Mouse (Mus musculus) heart, postnatal 0 days (tissue): Measurements from ENCODE around the gene Cryl1. TPM values are rescaled to one million over a fixed set of nuclear protein-coding genes. Genes with fewer than 3 reads are reported as not detected.

Source experiments
- ATAC-seq: fragments of 200-750 bp; cut with Nextera tagmentation; 2 replicates; pipeline ENCODE4 v1.8.0; 2017; ENCODE audit warnings: low read depth, moderate number of reproducible peaks, moderate library complexity; ENCODE audit not compliant: insufficient read depth
- DNase-seq: peaks from one replicate; pipeline ENCODE4 v3.0.0-alpha.2; 2016; ENCODE audit warnings: low spot score
- H3K27ac ChIP-seq: fragments of 300-500 bp; sonication (generic); 2 replicates; pipeline ENCODE4 v1.5.1; 2014; ENCODE audit warnings: low read depth, mild to moderate bottlenecking
- H3K27me3 ChIP-seq: fragments of 300-500 bp; sonication (generic); 2 replicates; pipeline ENCODE4 v1.6.1; 2014; ENCODE audit warnings: low read length, mixed read lengths; ENCODE audit not compliant: control insufficient read depth, insufficient read depth
- H3K36me3 ChIP-seq: fragments of 300-500 bp; sonication (generic); replicated peaks from 2 replicates; pipeline ENCODE4 v1.6.1; 2014; ENCODE audit warnings: low read length, mixed read lengths; ENCODE audit not compliant: control insufficient read depth, insufficient read depth
- H3K4me1 ChIP-seq: fragments of 300-500 bp; sonication (generic); 2 replicates; pipeline ENCODE4 v1.6.1; 2014; ENCODE audit warnings: antibody characterized with exemption; ENCODE audit not compliant: control insufficient read depth, insufficient read depth
- H3K4me2 ChIP-seq: fragments of 300-500 bp; sonication (generic); 2 replicates; pipeline ENCODE4 v1.6.1; 2014; ENCODE audit warnings: low read depth, mild to moderate bottlenecking, low read length, moderate library complexity
- H3K4me3 ChIP-seq: fragments of 300-500 bp; sonication (generic); 2 replicates; pipeline ENCODE4 v1.5.1; 2014; ENCODE audit warnings: low read depth, low read length
- H3K9ac ChIP-seq: fragments of 300-500 bp; sonication (generic); replicated peaks from 2 replicates; pipeline ENCODE4 v1.6.1; 2014; ENCODE audit warnings: low read depth, low read length, mixed read lengths
- H3K9me3 ChIP-seq: fragments of 300-500 bp; sonication (generic); replicated peaks from 2 replicates; pipeline ENCODE4 v1.6.1; 2016; ENCODE audit warnings: low read length; ENCODE audit not compliant: control insufficient read depth
- CTCF ChIP-seq: IDR thresholded peaks from 2 replicates; pipeline ENCODE4 v1.5.1; 2016; ENCODE audit warnings: antibody characterized with exemption, control low read depth, low read depth
- EP300 ChIP-seq: IDR thresholded peaks from 2 replicates; pipeline ENCODE4 v1.6.1; 2016; ENCODE audit warnings: antibody characterized with exemption, low read depth
- WGBS: fragments of 180-500 bp; shearing (Covaris S2); extraction: QIAGEN DNeasy Blood & Tissue Kit; methylation state at CpG from one replicate; pipeline ENCODE4 v1.1.7; 2014; 5-methylcytosine and 5-hydroxymethylcytosine counted together
- polyA plus RNA-seq: library from polyadenylated mRNA; unstranded; fragments of >200 nt; fragmentation: Nextera tagmentation; extraction: Ambion mirVana; gene quantifications from 2 replicates; pipeline ENCODE4 v1.2.1, GENCODE M21; 2015
- total RNA-seq: library from RNA; depleted of rRNA; stranded (reverse); fragments of >200 nt; gene quantifications from 2 replicates; pipeline ENCODE4 v1.2.3, GENCODE M21; 2014; ENCODE audit warnings: low replicate concordance

The Cryl1 gene
- total and polyA plus RNA-seq, 2 experiments from 2014 or later, result 1.6 to 10.5 TPM

DNA sequence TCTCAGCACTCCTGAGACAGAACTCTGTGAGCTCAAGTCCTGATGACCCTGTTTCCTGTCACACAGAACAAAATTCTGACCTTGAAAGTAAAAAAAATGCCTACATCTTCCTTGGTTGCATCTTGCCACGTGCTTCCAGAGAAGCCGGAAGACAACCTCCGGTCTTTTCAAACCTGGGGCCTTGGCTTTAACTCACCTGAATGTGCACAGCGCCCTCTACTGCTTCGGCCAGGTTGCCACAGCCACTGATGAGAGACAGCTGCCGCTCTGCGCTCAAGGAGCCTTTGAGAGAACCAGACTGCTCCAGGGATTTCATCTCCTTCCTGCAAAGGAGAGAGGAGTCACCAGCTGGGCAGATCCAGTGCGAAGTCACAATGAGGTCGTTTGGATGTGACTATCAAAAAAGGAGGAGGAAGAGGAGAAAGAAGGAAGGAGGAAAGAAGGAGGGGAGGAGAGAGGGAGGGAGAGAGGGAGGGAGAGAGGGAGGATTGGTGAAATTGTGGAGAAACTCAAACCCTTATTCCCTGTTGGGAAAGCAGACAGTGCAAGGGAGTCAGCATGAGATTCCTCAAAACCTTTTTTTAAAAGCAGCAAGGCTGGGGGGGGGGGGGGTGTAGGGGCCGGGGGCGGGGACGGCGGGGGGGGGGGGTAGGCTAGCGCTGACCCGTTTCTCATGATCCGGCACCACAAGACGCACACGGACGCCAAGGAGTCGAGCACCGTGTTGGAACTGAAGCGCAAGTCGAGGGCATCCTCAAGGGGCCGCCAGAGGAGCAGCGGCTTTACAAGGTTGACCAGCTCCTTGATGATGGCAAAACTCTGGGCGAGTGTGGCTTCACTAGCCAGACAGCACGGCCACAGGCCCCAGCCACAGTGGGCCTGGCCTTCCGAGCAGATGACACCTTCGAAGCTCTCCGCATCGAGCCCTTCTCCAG lies 35.3 kb downstream of the Cryl1 start:
- peak; percentile 64 for DNase-seq
- H3K4me2 ChIP-seq, result no peak overlapping the region
- H3K36me3 ChIP-seq, result no peaks in the 10 kb centered on the region
- no peak overlapping the region for H3K4me3 ChIP-seq
- H3K9me3 ChIP-seq, result no peaks in the 10 kb centered on the region
- no peak overlapping the region for H3K27ac ChIP-seq
- TF ChIP-seq EP300, result no peak
- peak; percentile 82 for TF ChIP-seq CTCF
- 9% methylated on average over 24 of the region's 31 CpGs for WGBS
- no peaks in the 10 kb centered on the region for H3K4me1 ChIP-seq
- 0 out of 2 replicates have a peak, but pooled peaks cover 4% of the 10 kb centered on the region for H3K27me3 ChIP-seq
- peak; percentile 71 for ATAC-seq
- H3K9ac ChIP-seq, result no peak overlapping the region

DNA sequence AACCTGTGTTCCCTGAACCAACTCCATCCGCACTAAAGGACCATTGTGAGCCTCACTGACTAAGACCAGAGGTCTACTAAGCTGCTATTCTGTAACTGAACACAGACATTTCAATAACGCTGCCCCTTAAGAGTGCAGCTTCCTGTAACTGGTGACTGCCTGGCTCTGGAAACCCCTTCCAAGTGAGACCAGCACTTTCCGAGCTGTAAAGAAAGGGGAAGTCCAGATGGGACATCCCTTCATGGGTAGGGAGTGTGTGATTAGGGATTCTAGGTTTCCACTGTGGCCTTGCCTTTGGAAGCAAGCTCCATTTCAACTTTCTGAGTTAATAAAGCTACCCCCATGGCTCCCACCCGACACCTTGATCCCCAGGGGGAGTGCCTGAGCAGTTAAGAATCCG lies 41.3 kb downstream of the Cryl1 start:
- Histone ChIP-seq H3K4me3 (no peak overlapping the region), H3K9ac (no peak overlapping the region), H3K27ac (no peak overlapping the region), H3K36me3 (no peaks in the 10 kb centered on the region), H3K9me3 (no peaks in the 10 kb centered on the region), H3K4me1 (no peaks in the 10 kb centered on the region), H3K4me2 (no peak overlapping the region), H3K27me3 (0 out of 2 replicates have a peak, but pooled peaks cover under 1% of the 10 kb centered on the region)
- TF ChIP-seq EP300, result no peak
- no peak for TF ChIP-seq CTCF
- WGBS, result 73% methylated on average over 5 of the region's 5 CpGs
- DNase-seq (no peak), ATAC-seq (no peak)

DNA sequence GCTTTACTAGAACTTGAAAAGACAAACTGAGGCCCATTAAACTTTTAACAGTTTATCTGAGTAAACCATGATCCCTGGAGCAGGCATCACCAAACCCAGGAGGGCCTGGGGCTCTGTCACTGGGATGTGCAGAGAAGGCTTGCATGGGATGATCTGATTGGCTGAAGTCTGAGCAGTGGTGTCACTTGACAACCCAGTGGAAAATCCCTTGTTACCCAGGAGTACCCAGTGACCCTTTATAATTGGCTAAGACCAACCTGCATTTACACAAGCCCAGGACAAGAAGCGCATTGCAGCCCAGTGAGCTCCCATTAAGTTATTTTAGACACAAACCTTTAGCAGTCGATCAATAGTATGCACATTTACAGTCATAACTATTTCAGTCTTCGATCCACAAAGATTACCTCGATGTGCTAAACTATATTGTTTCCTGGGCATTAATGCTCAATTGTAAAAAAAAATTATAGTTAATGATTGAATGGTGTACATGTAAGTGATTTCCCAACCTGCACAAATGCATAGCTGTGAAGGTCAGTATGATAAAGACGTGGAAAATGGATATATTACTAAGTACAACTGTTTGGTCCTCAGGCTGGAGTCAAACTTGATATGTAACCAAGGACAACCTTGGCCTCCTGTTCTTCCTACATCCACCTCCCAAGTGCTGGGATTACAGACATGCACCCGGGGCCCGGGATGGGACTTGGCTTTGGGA lies 46.7 kb downstream of the Cryl1 start:
- no peaks in the 10 kb centered on the region for H3K4me1 ChIP-seq
- no peak overlapping the region for H3K4me3 ChIP-seq
- ATAC-seq, result no peak
- no peak overlapping the region for H3K27ac ChIP-seq
- no peaks in the 10 kb centered on the region for H3K36me3 ChIP-seq
- WGBS, result 93% methylated on average over 7 of the region's 7 CpGs
- H3K9ac ChIP-seq, result no peak overlapping the region
- no peak for DNase-seq
- no peaks in the 10 kb centered on the region for H3K9me3 ChIP-seq
- H3K27me3 ChIP-seq, result no peaks in the 10 kb centered on the region
- H3K4me2 ChIP-seq, result no peak overlapping the region
- TF ChIP-seq EP300, result no peak
- no peak for TF ChIP-seq CTCF

DNA sequence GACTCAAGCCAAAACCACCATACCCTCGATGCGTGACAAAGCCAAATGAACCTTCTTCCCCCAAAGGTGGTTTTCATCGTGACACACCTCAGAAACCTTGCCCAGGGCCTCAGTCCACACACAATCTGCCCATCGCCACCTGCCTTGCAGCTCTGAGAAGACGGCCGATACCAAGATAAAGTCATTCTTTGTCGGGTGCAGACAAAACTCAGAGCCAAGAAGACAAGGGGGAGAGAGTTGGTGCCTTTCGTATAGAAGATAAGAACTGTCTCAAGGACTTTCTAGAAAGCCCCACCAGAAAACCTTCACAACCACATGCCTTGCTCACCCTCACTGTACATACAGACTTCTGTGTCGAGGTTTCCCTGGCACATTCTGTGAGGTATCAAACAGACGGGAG lies 48.4 kb downstream of the Cryl1 start:
- H3K27me3 ChIP-seq, result no peaks in the 10 kb centered on the region
- ATAC-seq, result no peak
- no peak overlapping the region for H3K4me3 ChIP-seq
- no peak for DNase-seq
- no peak overlapping the region for H3K4me2 ChIP-seq
- H3K36me3 ChIP-seq, result no peaks in the 10 kb centered on the region
- no peaks in the 10 kb centered on the region for H3K4me1 ChIP-seq
- 55% methylated on average over 10 of the region's 10 CpGs for WGBS
- no peak overlapping the region for H3K9ac ChIP-seq
- no peaks in the 10 kb centered on the region for H3K9me3 ChIP-seq
- no peak for TF ChIP-seq CTCF
- TF ChIP-seq EP300, result no peak
- H3K27ac ChIP-seq, result no peak overlapping the region

DNA sequence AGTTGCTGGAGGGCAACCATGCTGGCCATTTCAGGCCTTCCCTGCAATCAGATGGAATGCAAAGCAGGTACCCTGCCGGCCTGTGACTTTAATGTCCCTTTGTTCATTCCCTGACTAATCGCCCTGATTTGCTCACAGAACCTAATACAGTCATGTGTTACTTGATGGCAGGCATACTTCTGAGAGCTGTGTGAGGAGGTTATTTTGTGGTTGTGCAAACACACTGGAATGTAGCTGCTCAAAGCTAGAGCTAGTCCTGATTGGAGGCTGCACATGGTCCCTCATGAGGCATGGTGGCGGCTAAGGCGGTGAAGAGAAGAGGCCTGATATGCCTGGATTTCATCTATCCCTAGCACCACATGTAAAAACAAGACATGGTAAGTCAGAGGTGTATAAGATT lies 50.2 kb downstream of the Cryl1 start:
- no peak overlapping the region for H3K4me3 ChIP-seq
- no peak for DNase-seq
- ATAC-seq, result no peak
- no peaks in the 10 kb centered on the region for H3K27me3 ChIP-seq
- H3K4me1 ChIP-seq, result peaks cover 11% of the 10 kb centered on the region; the same call in 1 of the 2 replicates
- no peaks in the 10 kb centered on the region for H3K36me3 ChIP-seq
- H3K9me3 ChIP-seq, result no peaks in the 10 kb centered on the region
- H3K4me2 ChIP-seq, result no peak overlapping the region
- H3K9ac ChIP-seq, result no peak overlapping the region
- TF ChIP-seq EP300 (no peak), CTCF (no peak)
- WGBS, result 63% methylated on average over 4 of the region's 4 CpGs
- H3K27ac ChIP-seq, result no peak overlapping the region
